Mouse (Mus musculus) lung, embryonic 16.5 days (tissue): ENCODE data around the gene Tmem50b. TPM values are rescaled to one million over a fixed set of nuclear protein-coding genes. Genes with fewer than 3 reads are reported as not detected.

ENCODE experiments used
- ATAC-seq: fragments of 200-750 bp; cut with Nextera tagmentation; 2 replicates; pipeline ENCODE4 v1.8.0; 2017; ENCODE audit warnings: low read depth, mild to moderate bottlenecking, moderate library complexity
- H3K27ac ChIP-seq: fragments of 300-500 bp; sonication (generic); 2 replicates; pipeline ENCODE4 v1.5.1; 2014; ENCODE audit warnings: mild to moderate bottlenecking, control low read depth, low read length
- H3K27me3 ChIP-seq: fragments of 300-500 bp; sonication (generic); 2 replicates; pipeline ENCODE4 v1.6.1; 2014; ENCODE audit warnings: low read depth, low read length, mixed read lengths; ENCODE audit not compliant: control insufficient read depth, insufficient read depth
- H3K36me3 ChIP-seq: fragments of 300-500 bp; sonication (generic); 2 replicates; pipeline ENCODE4 v1.6.1; 2014; ENCODE audit warnings: low read length; ENCODE audit not compliant: control insufficient read depth, insufficient read depth
- H3K4me1 ChIP-seq: fragments of 300-500 bp; sonication (generic); replicated peaks from 2 replicates; pipeline ENCODE4 v1.6.1; 2014; ENCODE audit warnings: low read length, mixed read lengths; ENCODE audit not compliant: control insufficient read depth, insufficient read depth
- H3K4me2 ChIP-seq: fragments of 300-500 bp; sonication (generic); 2 replicates; pipeline ENCODE4 v1.6.1; 2014; ENCODE audit warnings: low read depth, low read length, control low read depth
- H3K4me3 ChIP-seq: fragments of 300-500 bp; sonication (generic); 2 replicates; pipeline ENCODE4 v1.5.1; 2014; ENCODE audit warnings: mild to moderate bottlenecking, low read length, control low read depth
- H3K9ac ChIP-seq: fragments of 300-500 bp; sonication (generic); 2 replicates; pipeline ENCODE4 v1.6.1; 2014; ENCODE audit warnings: low read length, control low read depth
- H3K9me3 ChIP-seq: fragments of 300-500 bp; sonication (generic); 2 replicates; pipeline ENCODE4 v1.6.1; 2016; ENCODE audit warnings: low read length; ENCODE audit not compliant: control insufficient read depth
- WGBS: fragments of 180-500 bp; shearing (Covaris S2); extraction: QIAGEN DNeasy Blood & Tissue Kit; methylation state at CpG from one replicate; pipeline ENCODE4 v1.1.7; 2014; 5-methylcytosine and 5-hydroxymethylcytosine counted together
- polyA plus RNA-seq: library from polyadenylated mRNA; unstranded; fragments of >200 nt; fragmentation: Nextera tagmentation; extraction: Ambion mirVana; gene quantifications from 2 replicates; pipeline ENCODE4 v1.2.1, GENCODE M21; 2015

Gene Tmem50b
- polyA plus RNA-seq, 1 experiment from 2014 or later: 55.4 TPM

DNA sequence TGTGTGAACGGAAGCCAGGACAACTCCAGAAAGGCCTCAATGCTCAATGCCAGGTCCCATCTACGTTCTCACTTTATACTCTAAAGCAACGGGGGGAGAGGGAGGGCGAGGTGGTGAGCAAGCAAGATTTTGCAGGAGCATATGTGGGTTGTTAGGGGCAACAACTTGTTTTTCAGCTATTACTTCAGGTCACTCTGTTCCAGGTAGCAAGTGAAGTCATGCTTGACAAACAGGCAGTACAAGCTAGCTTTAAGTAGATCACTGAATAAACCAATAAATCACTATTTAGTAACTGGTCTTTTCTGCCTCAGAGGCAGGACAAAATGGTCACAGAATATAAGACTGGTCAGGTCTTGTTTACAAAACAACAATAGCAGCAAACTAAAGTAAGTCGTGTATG lies 12.0 kb downstream of the Tmem50b start:
- Histone ChIP-seq H3K4me1 (no peaks in the 10 kb centered on the region), H3K9me3 (no peaks in the 10 kb centered on the region), H3K36me3 (peaks cover 7% of the 10 kb centered on the region), H3K9ac (no peak overlapping the region), H3K27me3 (no peaks in the 10 kb centered on the region), H3K4me3 (no peak overlapping the region), H3K4me2 (no peak overlapping the region), H3K27ac (no peak overlapping the region)
- 82% methylated on average over 5 of the region's 5 CpGs for WGBS
- ATAC-seq: no peak

DNA sequence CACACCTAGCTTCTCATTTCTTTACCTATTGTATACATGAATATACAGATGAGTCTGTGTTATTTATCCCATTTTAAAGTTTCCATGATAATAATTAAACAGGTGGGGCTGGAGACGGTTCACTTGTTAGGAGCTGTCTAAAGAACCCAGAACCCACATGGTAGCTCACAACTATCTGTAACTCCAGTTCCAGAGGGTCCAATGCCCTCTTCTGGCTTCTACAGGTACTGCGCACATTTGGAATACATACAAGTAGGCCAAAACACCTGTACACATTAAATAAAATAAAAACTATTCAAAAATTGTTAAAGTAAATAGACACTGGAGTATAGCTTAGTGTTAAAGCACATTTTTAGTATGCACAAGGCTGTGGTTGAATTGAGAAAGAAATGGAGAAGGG lies 15.3 kb downstream of the Tmem50b start:
- H3K4me2 ChIP-seq: no peak overlapping the region
- no peak overlapping the region for H3K9ac ChIP-seq
- H3K27ac ChIP-seq: no peak overlapping the region
- ATAC-seq: no peak
- no peaks in the 10 kb centered on the region for H3K4me1 ChIP-seq
- 66% methylated on average over 2 of the region's 2 CpGs for WGBS
- H3K4me3 ChIP-seq: no peak overlapping the region
- no peaks in the 10 kb centered on the region for H3K9me3 ChIP-seq
- peaks cover 9% of the 10 kb centered on the region for H3K36me3 ChIP-seq
- no peaks in the 10 kb centered on the region for H3K27me3 ChIP-seq

DNA sequence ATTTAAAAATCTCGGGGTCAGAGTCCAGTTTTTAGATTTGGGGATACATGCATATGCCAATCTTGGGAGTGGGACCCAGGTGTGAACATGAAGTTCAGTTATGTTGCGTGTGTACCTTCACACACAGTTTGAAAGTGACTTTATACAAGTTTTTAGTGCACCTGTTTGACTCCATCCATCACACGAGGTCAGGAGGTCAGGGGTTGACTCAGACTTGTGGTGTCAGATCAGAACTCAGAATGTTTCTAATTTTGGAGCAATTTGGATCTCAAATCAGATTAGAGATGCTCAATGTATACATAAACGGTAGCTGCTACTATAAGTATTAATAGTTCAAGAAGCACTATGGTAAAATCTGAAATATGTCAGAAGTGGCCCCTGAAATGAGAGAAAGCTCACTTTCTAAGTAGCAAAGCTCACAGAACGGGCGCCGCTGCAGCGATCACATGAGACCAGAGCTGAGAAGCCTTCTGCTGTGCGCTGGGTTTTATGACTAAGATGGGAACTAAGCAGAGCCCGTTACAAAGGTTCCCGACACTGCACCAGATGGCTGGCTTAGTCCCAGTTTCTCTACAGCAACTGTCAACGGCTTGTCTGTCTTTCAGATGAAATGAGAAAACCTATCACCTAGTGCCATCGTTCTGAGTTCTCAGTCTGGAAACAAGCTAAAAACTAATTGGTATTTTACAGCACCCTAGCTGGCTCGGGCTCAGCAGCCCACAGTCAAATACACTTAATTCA lies 18.4 kb downstream of the Tmem50b start:
- Histone ChIP-seq H3K4me1 (no peaks in the 10 kb centered on the region), H3K36me3 (peaks cover 8% of the 10 kb centered on the region; the same call in 1 of the 2 replicates), H3K9ac (no peak overlapping the region), H3K4me3 (no peak overlapping the region), H3K4me2 (no peak overlapping the region), H3K27ac (no peak overlapping the region), H3K9me3 (no peaks in the 10 kb centered on the region), H3K27me3 (no peaks in the 10 kb centered on the region)
- WGBS: 82% methylated on average over 14 of the region's 14 CpGs
- ATAC-seq: no peak

DNA sequence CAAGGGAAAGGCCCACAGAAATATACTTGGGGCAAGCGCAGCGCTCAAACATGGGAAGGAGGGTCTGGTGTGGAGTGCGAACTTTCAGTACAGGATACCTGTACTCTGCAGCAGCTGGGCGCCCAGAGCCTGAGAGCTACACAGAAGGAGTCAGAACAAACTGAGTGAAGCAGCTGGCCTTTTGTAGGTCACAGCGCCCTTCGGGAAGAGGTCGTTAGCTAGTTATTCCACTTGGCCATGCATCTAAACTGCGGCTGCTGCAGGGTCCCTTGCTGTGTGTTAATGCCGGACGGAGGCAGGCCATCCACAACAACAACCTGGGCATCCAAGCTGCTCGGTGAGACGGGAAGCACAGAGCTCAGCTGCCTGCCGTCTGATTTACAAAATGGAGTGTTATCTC lies 22.4 kb downstream of the Tmem50b start:
- no peaks in the 10 kb centered on the region for H3K27me3 ChIP-seq
- WGBS: 71% methylated on average over 13 of the region's 13 CpGs
- no peak overlapping the region for H3K4me3 ChIP-seq
- H3K9ac ChIP-seq: no peak overlapping the region
- no peak overlapping the region for H3K27ac ChIP-seq
- H3K9me3 ChIP-seq: no peaks in the 10 kb centered on the region
- no peaks in the 10 kb centered on the region for H3K4me1 ChIP-seq
- ATAC-seq: no peak
- H3K36me3 ChIP-seq: peaks cover 4% of the 10 kb centered on the region; the same call in 1 of the 2 replicates
- H3K4me2 ChIP-seq: no peak overlapping the region

DNA sequence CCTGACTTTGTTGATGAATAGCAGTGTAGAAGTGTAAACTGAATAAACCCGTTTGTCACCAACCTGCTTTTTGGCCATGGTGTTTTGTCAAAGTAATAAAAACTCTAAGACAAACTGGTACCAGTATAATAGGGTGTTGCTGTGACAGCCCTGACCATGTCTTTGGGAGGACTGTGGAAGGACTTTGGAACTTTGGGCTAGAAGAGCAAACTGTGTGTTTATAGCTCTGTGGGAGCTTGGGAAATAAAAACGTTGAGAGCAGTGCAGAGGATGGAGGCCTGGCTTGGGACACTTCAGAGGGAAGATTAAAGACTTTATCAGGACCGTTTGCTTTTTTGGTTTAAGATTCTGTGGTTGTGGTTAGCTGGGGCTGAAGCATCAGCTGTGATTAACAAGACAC lies 26.5 kb downstream of the Tmem50b start:
- Histone ChIP-seq H3K27me3 (no peaks in the 10 kb centered on the region), H3K9ac (no peak overlapping the region), H3K36me3 (no peaks in the 10 kb centered on the region), H3K4me2 (no peak overlapping the region), H3K9me3 (no peaks in the 10 kb centered on the region), H3K4me1 (no peaks in the 10 kb centered on the region), H3K4me3 (no peak overlapping the region), H3K27ac (no peak overlapping the region)
- no peak for ATAC-seq
- WGBS: 44% methylated on average over 3 of the region's 3 CpGs

DNA sequence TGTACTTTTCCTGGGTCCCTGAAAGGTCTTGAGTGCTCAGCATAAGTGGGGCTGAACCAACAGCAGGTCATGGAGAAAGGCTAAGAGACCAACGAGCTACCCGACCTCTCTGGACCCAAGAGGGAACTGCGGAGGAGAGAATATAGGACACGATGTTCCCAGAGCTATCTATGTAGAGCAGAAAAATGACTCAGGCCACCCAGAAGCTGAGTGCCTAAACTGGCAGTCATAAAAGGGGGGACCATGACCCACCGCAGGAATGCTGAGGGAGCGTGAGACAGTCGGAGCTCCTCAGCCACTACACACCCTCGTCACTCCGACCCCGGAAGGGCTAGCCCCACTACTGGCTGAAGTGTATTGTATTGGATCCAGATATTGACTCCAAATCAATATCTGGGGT lies 28.6 kb downstream of the Tmem50b start:
- WGBS: 81% methylated on average over 10 of the region's 10 CpGs
- no peak for ATAC-seq
- Histone ChIP-seq H3K27ac (no peak overlapping the region), H3K4me2 (no peak overlapping the region), H3K9ac (no peak overlapping the region), H3K27me3 (no peaks in the 10 kb centered on the region), H3K4me3 (no peak overlapping the region), H3K9me3 (no peaks in the 10 kb centered on the region), H3K36me3 (peaks cover 4% of the 10 kb centered on the region; the same call in 1 of the 2 replicates), H3K4me1 (no peaks in the 10 kb centered on the region)

DNA sequence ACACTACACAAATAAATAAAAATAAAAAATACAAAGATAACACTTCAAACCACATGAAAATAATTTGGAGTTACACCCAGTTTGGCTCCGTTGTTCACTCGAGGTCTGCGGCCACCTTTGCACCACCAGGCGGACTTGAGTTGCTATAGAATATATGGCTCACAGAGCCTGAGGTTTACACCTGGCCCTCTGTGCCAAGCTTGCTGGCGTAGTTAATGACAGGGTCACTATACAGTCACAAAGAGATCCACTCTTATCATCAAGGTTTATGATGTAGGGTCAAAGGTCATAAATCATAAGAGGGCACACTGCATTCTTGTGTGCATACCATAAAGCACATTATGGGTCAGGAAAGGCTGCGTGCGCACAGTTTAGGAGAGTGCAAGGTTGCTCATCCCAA lies 31.6 kb downstream of the Tmem50b start:
- Histone ChIP-seq H3K4me1 (no peaks in the 10 kb centered on the region), H3K4me2 (no peak overlapping the region), H3K9ac (no peak overlapping the region), H3K27me3 (no peaks in the 10 kb centered on the region), H3K36me3 (peaks cover 16% of the 10 kb centered on the region), H3K9me3 (no peaks in the 10 kb centered on the region), H3K27ac (no peak overlapping the region), H3K4me3 (no peak overlapping the region)
- 75% methylated on average over 7 of the region's 7 CpGs for WGBS
- ATAC-seq: no peak

DNA sequence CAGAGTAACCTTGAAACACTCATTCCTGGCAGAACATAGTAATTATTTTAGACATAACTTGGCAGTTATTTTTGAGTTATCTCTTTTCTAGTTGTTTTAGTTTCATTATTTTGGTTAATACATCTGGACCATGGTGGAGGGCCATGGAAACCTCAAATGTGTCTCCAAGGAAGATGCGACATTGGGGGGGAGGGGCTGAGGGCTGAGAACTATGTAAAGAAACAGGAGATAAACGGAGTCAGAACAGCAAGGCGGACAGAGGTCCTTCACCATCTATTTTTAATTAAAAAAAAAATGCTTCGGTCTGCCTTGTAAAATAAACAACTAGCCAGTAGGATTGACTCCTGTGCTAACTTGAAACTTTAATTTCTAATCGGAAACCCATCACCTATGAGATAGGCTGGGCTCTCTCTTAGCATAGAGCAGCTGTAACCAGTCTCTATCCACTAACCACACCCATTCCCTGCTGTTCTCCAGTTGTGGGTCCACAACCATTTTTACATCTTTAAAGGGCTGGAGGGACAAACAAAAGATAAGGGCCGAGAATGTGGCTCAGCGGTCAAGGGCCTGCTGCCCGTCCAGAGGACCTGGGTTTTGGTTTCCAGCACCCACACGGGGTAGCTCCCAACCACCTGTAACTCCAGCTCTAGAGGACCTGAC lies 32.2 kb downstream of the Tmem50b start:
- H3K9me3 ChIP-seq: no peaks in the 10 kb centered on the region
- H3K4me3 ChIP-seq: no peak overlapping the region
- H3K27me3 ChIP-seq: no peaks in the 10 kb centered on the region
- H3K4me1 ChIP-seq: no peaks in the 10 kb centered on the region
- H3K27ac ChIP-seq: no peak overlapping the region
- H3K9ac ChIP-seq: no peak overlapping the region
- 48% methylated on average over 9 of the region's 9 CpGs for WGBS
- no peak overlapping the region for H3K4me2 ChIP-seq
- ATAC-seq: no peak
- H3K36me3 ChIP-seq: peaks cover 16% of the 10 kb centered on the region

DNA sequence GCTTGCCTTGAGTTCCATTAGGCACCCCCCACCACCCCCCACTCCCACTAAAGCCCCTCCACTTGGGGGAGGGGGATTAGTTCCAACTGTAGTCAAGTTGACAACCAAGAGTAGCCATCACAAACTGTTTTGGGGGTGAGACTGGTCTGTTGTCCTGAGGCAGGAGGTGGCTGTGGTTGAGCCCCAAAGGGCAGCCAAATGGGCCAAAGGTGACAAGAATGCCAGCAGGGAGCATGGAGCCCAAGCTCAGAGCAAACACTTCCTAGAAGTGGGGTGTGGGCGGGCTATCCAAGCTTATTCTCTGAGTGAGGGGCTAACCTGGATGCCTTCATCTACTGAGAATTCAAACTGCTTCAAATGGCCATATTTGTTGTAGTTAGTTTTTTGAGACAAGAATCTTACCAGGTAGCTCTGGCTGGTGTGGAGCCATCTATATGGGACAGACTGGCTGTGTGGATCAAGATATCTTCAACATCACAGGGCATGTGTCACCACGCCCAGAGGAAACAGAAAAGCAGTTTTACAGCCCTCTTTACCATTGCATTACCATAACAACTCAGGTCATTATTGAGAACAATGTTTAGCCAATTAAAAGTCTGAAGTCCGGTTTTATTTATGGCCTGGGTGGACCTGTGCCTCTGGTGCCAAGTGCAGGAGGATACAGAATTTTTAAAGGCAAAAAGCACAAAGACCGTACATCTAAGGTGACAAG lies 32.9 kb downstream of the Tmem50b start:
- H3K9me3 ChIP-seq: no peaks in the 10 kb centered on the region
- H3K36me3 ChIP-seq: peaks cover 21% of the 10 kb centered on the region
- WGBS: 81% methylated on average over 4 of the region's 4 CpGs
- no peak overlapping the region for H3K4me3 ChIP-seq
- H3K27me3 ChIP-seq: no peaks in the 10 kb centered on the region
- ATAC-seq: no peak
- no peak overlapping the region for H3K27ac ChIP-seq
- H3K9ac ChIP-seq: no peak overlapping the region
- no peaks in the 10 kb centered on the region for H3K4me1 ChIP-seq
- no peak overlapping the region for H3K4me2 ChIP-seq
